Mouse (Mus musculus): ENCODE results near the gene Abcf3. TPM values are rescaled to one million over a fixed set of nuclear protein-coding genes. Genes with fewer than 3 reads are reported as not detected.

The Abcf3 gene
- polyA plus RNA-seq, 1 experiment from 2014 or later = 56.3 TPM

DNA sequence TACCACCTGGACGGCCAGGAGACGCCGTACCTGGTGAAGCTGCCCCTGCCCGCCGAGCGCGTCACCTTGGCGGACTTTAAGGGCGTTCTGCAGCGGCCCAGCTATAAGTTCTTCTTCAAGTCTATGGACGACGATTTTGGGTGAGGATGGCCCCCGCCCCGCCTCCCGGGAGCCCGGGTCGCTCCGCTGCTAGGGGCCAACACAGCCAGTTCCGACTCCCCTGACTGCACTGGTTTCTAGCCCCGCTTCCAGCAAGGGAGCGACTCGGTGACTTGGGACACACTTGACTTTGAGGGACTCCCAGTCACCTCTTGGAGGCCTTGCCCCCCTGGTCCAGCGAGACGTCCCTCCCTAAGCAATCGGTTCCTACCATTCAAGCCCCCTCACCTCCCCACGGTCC, 31.2 kb upstream of the Abcf3 start:
- no peak for DNase-seq (ENCODE audit: low spot score)
- H3K4me1 ChIP-seq (ENCODE audit: control insufficient read depth, insufficient read depth, low read length) = no peaks in the 10 kb centered on the region
- peak overlapping the region; percentile 95 for H3K9ac ChIP-seq (replicated peaks; ENCODE audit: low read length)
- under 1% methylated on average over 26 of the region's 26 CpGs for WGBS
- H3K36me3 ChIP-seq (replicated peaks; ENCODE audit: control insufficient read depth, insufficient read depth, low read depth, low read length) = peaks cover 6% of the 10 kb centered on the region
- peak overlapping the region; percentile 87 for H3K4me2 ChIP-seq (ENCODE audit: low read depth, low read length)
- peak overlapping the region; percentile 86 for H3K4me3 ChIP-seq (ENCODE audit: low read depth, low read length)
- ATAC-seq (replicated peaks; ENCODE audit: insufficient number of reproducible peaks, low FRiP score, low TSS enrichment, low read depth) = no peak; the same call in none of the 2 replicates
- no peaks in the 10 kb centered on the region for H3K9me3 ChIP-seq (replicated peaks; ENCODE audit: control insufficient read depth, low read length)
- no peaks in the 10 kb centered on the region for H3K27me3 ChIP-seq (ENCODE audit: control insufficient read depth, insufficient read depth, low read length)
- H3K27ac ChIP-seq (replicated peaks; ENCODE audit: low read depth, low read length) = peak overlapping the region; percentile 83

DNA sequence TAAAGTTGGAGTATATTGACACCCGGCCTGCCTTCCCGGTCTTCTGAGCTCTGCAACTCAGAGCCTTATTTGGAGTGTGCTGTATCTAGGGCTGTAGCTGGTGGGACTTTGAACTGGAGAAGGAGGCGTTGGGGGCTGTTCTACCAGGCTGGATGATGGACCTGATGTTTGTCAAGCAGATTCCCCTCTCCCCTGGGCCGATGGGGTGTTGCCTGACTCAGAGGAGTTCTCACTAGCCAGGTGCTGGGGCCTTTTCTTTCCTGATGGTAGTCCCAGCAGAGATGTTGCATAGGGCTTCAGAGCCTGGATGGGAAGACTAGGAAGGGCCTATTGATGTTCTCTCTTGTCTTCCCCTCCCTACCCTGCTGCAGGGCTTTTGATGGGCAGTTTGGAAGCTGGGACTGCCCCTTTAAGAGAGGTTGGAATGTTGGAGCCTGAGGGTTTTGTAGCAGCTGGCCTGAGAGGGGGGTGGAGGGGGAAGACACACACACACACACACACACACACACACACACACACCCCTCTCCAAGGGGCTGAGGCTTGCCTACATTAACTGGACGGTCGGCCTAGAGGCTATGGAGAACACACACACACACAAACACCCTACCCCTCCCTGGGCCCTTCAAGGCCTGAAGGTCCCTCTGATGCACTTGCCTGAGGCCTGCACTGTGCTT, 30.5 kb upstream of the Abcf3 start:
- H3K27me3 ChIP-seq (ENCODE audit: control insufficient read depth, insufficient read depth, low read length) = no peaks in the 10 kb centered on the region
- peak overlapping the region; percentile 95 for H3K9ac ChIP-seq (replicated peaks; ENCODE audit: low read length)
- H3K4me2 ChIP-seq (ENCODE audit: low read depth, low read length) = peak overlapping the region; percentile 87
- DNase-seq (ENCODE audit: low spot score) (peak; percentile 73), ATAC-seq (replicated peaks; ENCODE audit: insufficient number of reproducible peaks, low FRiP score, low TSS enrichment, low read depth) (peak; percentile 67)
- no peaks in the 10 kb centered on the region for H3K9me3 ChIP-seq (replicated peaks; ENCODE audit: control insufficient read depth, low read length)
- no peaks in the 10 kb centered on the region for H3K4me1 ChIP-seq (ENCODE audit: control insufficient read depth, insufficient read depth, low read length)
- under 1% methylated on average over 6 of the region's 6 CpGs for whole genome bisulfite sequencing
- H3K27ac ChIP-seq (replicated peaks; ENCODE audit: low read depth, low read length) = peak overlapping the region; percentile 83
- H3K36me3 ChIP-seq (replicated peaks; ENCODE audit: control insufficient read depth, insufficient read depth, low read depth, low read length) = peaks cover 6% of the 10 kb centered on the region
- H3K4me3 ChIP-seq (ENCODE audit: low read depth, low read length) = peak overlapping the region; percentile 86

DNA sequence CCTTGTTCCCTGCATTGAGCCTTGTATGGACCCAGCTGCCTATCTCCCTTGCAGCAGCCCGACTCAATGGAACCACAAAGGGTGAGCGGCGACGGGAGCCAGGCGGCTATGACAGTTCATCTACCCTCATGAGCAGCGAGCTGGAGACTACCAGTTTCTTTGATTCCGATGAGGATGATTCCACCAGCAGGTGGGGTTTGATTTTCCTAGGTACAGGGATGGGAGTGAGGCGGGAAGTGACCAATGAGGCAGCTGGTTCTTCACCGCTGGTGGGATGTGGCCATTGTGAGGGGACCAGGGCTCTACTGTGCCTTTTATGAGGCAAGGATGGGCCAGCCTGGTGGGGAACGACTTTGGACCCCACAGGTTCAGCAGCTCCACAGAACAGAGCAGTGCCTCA, 24.5 kb upstream of the Abcf3 start:
- Histone ChIP-seq H3K9ac (replicated peaks; ENCODE audit: low read length) (no peak overlapping the region), H3K36me3 (replicated peaks; ENCODE audit: control insufficient read depth, insufficient read depth, low read depth, low read length) (peaks cover 34% of the 10 kb centered on the region), H3K4me2 (ENCODE audit: low read depth, low read length) (no peak overlapping the region), H3K27ac (replicated peaks; ENCODE audit: low read depth, low read length) (no peak overlapping the region), H3K27me3 (ENCODE audit: control insufficient read depth, insufficient read depth, low read length) (no peaks in the 10 kb centered on the region), H3K9me3 (replicated peaks; ENCODE audit: control insufficient read depth, low read length) (no peaks in the 10 kb centered on the region), H3K4me3 (ENCODE audit: low read depth, low read length) (no peak overlapping the region), H3K4me1 (ENCODE audit: control insufficient read depth, insufficient read depth, low read length) (no peaks in the 10 kb centered on the region)
- WGBS = 82% methylated on average over 10 of the region's 10 CpGs
- no peak for DNase-seq (ENCODE audit: low spot score)
- no peak for ATAC-seq (replicated peaks; ENCODE audit: insufficient number of reproducible peaks, low FRiP score, low TSS enrichment, low read depth)

DNA sequence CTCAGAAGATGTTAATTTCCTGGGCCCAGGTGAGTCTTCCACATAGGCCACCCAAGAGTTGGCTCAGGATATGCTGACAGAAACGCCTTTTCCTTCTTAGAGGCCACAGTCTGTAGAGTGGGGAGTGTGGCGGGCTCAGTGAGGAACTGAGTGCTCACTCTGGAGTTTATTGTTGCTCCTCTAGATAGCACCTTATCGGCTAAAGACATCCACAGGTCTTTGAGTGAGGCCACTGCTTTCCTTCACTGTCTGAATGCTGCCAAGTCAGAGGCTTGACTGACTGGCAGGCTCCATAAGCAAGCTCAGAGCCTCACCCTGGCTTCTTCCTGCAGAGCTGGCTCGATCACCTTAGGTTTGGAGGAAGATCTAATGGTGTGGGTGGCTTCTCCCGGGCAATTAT, 19.6 kb upstream of the Abcf3 start:
- ATAC-seq (replicated peaks; ENCODE audit: insufficient number of reproducible peaks, low FRiP score, low TSS enrichment, low read depth) (no peak), DNase-seq (ENCODE audit: low spot score) (no peak)
- no peaks in the 10 kb centered on the region for H3K4me1 ChIP-seq (ENCODE audit: control insufficient read depth, insufficient read depth, low read length)
- H3K9me3 ChIP-seq (replicated peaks; ENCODE audit: control insufficient read depth, low read length) = no peaks in the 10 kb centered on the region
- no peak overlapping the region for H3K4me2 ChIP-seq (ENCODE audit: low read depth, low read length)
- no peak overlapping the region for H3K9ac ChIP-seq (replicated peaks; ENCODE audit: low read length)
- H3K27ac ChIP-seq (replicated peaks; ENCODE audit: low read depth, low read length) = no peak overlapping the region
- no peak overlapping the region for H3K4me3 ChIP-seq (ENCODE audit: low read depth, low read length)
- WGBS = 91% methylated on average over 5 of the region's 5 CpGs
- H3K36me3 ChIP-seq (replicated peaks; ENCODE audit: control insufficient read depth, insufficient read depth, low read depth, low read length) = peaks cover 34% of the 10 kb centered on the region
- H3K27me3 ChIP-seq (ENCODE audit: control insufficient read depth, insufficient read depth, low read length) = no peaks in the 10 kb centered on the region

DNA sequence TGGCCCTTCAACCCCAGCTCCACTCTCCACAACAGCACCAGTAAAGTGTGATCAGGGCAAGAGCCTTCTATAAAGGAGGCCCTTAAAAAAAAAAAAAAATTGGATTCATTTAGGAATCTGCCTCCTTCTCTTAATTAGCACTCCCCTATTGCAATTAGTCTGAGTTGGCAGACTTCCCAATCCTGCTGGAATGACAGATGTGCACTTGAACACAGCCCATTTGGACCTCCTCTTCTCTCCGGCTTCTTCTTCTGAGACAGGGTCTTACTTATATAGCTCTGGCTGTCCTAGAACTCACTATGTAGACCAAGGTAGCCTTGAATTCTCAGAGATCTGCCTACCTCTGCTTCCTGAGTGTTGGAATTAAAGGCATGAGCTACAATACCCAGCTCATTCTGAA, 19.0 kb upstream of the Abcf3 start:
- peaks cover 32% of the 10 kb centered on the region for H3K36me3 ChIP-seq (replicated peaks; ENCODE audit: control insufficient read depth, insufficient read depth, low read depth, low read length)
- no peak overlapping the region for H3K27ac ChIP-seq (replicated peaks; ENCODE audit: low read depth, low read length)
- WGBS = 94% methylated on average over 1 of the region's 1 CpGs
- no peak for DNase-seq (ENCODE audit: low spot score)
- ATAC-seq (replicated peaks; ENCODE audit: insufficient number of reproducible peaks, low FRiP score, low TSS enrichment, low read depth) = no peak
- H3K4me1 ChIP-seq (ENCODE audit: control insufficient read depth, insufficient read depth, low read length) = no peaks in the 10 kb centered on the region
- no peak overlapping the region for H3K4me2 ChIP-seq (ENCODE audit: low read depth, low read length)
- no peaks in the 10 kb centered on the region for H3K9me3 ChIP-seq (replicated peaks; ENCODE audit: control insufficient read depth, low read length)
- H3K27me3 ChIP-seq (ENCODE audit: control insufficient read depth, insufficient read depth, low read length) = no peaks in the 10 kb centered on the region
- H3K4me3 ChIP-seq (ENCODE audit: low read depth, low read length) = no peak overlapping the region
- H3K9ac ChIP-seq (replicated peaks; ENCODE audit: low read length) = no peak overlapping the region

DNA sequence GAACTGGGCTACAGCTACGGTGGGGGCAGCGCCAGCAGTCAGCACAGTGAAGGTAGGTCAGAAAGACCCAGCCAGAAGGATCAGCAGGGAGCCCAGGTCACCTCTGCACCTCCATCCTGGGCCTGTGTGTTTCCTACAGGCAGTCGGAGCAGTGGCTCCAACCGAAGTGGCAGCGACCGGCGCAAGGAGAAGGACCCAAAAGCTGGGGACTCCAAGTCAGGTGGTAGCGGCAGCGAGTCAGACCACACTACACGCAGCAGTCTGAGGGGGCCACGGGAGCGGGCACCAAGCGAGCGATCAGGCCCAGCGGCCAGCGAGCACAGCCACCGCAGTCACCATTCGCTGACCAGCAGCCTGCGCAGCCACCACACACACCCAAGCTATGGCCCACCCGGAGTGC, 17.4 kb upstream of the Abcf3 start:
- DNase-seq (ENCODE audit: low spot score) = no peak
- Histone ChIP-seq H3K27ac (replicated peaks; ENCODE audit: low read depth, low read length) (no peak overlapping the region), H3K4me3 (ENCODE audit: low read depth, low read length) (no peak overlapping the region), H3K4me1 (ENCODE audit: control insufficient read depth, insufficient read depth, low read length) (no peaks in the 10 kb centered on the region), H3K9me3 (replicated peaks; ENCODE audit: control insufficient read depth, low read length) (no peaks in the 10 kb centered on the region), H3K27me3 (ENCODE audit: control insufficient read depth, insufficient read depth, low read length) (no peaks in the 10 kb centered on the region), H3K36me3 (replicated peaks; ENCODE audit: control insufficient read depth, insufficient read depth, low read depth, low read length) (peaks cover 29% of the 10 kb centered on the region), H3K9ac (replicated peaks; ENCODE audit: low read length) (no peak overlapping the region), H3K4me2 (ENCODE audit: low read depth, low read length) (no peak overlapping the region)
- no peak for ATAC-seq (replicated peaks; ENCODE audit: insufficient number of reproducible peaks, low FRiP score, low TSS enrichment, low read depth)
- 96% methylated on average over 20 of the region's 20 CpGs for WGBS

DNA sequence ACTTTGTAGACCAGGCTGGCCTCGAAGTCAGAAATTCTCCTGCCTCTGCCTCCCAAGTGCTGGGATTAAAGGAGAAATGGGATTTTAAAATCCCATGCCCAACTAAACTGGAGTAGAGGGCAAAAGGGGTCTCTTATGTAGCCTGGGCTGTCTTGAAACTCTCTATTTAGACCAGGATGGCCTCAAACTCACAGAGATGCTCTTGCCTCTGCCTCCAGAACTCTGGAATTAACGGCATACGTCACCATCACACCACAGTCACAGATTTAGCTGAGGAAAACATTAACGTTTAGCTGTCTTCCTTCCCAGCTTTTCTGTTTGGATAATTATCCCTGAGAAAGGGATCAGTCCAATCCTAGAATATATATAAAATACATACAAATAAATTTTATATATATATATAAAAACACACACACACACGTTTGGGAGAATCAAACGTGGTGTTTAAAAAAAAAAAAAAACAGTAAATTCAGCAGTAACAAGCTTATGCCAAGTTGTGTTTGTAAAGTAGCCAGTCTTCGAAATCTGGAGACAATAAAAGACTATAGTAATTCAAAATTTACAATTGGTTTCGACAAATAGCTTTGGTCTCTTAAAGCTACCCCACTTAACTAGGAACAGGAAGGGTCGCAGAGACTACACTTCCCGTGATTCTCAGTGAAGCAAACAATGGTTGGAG, 13.6 kb upstream of the Abcf3 start:
- ATAC-seq (replicated peaks; ENCODE audit: insufficient number of reproducible peaks, low FRiP score, low TSS enrichment, low read depth) = no peak

DNA sequence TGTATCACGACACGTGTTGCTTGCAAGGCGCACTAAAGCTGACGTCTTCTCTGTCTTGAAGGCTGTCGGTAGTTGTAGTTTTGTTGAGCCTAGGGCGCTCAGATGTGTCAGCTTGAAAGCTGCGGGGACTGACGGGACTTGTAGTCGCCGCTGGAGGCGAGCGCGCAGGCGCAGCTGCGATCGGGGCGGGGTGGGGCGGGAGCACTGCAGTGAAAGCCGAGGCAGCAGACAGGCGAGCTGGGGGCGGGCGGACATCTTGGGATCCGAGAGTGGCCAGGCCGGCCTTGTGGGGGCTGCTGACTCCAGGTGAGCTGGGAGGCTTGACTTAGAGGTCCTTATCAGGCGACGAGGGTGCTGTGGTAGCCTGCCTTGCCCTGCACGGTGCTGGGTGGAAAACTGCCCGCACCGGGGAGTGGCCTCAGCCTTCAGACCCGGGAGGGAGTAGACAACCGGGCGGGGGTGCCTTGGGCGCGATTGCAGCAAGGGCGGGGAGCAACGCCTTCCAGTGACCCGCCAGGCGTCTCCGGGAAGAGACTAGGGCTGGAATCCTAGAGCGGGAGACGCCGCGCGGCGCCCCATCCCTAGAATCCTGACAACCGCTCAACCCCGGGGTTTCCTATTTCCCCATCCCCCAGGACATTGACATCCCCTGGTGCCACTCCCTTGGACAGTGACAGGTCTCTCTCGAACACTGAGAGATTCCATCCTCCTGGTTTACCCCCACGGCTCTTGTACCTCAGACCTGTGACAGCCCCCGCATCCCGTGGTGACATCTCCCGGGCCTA, 12.9 kb upstream of the Abcf3 start, which contains the start of gene Ap2m1:
Gene Ap2m1 (plus strand): TSS at position 183 of the 785 bp plus-strand sequence.
- ATAC-seq (replicated peaks; ENCODE audit: insufficient number of reproducible peaks, low FRiP score, low TSS enrichment, low read depth) = peak; percentile 98

More for the DNA sequence above, 13.6 kb upstream of the Abcf3 start:
- DNase-seq (ENCODE audit: low spot score) = no peak
- Histone ChIP-seq H3K4me2 (ENCODE audit: low read depth, low read length) (no peak overlapping the region), H3K27me3 (ENCODE audit: control insufficient read depth, insufficient read depth, low read length) (no peaks in the 10 kb centered on the region), H3K9ac (replicated peaks; ENCODE audit: low read length) (no peak overlapping the region), H3K27ac (replicated peaks; ENCODE audit: low read depth, low read length) (no peak overlapping the region), H3K4me1 (ENCODE audit: control insufficient read depth, insufficient read depth, low read length) (peaks cover 3% of the 10 kb centered on the region), H3K4me3 (ENCODE audit: low read depth, low read length) (no peak overlapping the region), H3K9me3 (replicated peaks; ENCODE audit: control insufficient read depth, low read length) (no peaks in the 10 kb centered on the region), H3K36me3 (replicated peaks; ENCODE audit: control insufficient read depth, insufficient read depth, low read depth, low read length) (peaks cover 9% of the 10 kb centered on the region)
- 49% methylated on average over 10 of the region's 10 CpGs for WGBS

More for the DNA sequence above, 12.9 kb upstream of the Abcf3 start, which contains the start of gene Ap2m1:
- no peaks in the 10 kb centered on the region for H3K27me3 ChIP-seq (ENCODE audit: control insufficient read depth, insufficient read depth, low read length)
- H3K36me3 ChIP-seq (replicated peaks; ENCODE audit: control insufficient read depth, insufficient read depth, low read depth, low read length) = peaks cover 11% of the 10 kb centered on the region
- peaks cover 3% of the 10 kb centered on the region for H3K4me1 ChIP-seq (ENCODE audit: control insufficient read depth, insufficient read depth, low read length)
- DNase-seq (ENCODE audit: low spot score) = peak; percentile 100
- under 1% methylated on average over 52 of the region's 52 CpGs for WGBS
- no peak within 1 kb of the TSS for H3K27ac ChIP-seq (replicated peaks; ENCODE audit: low read depth, low read length)
- peak within 1 kb of the TSS; percentile 69 for H3K4me3 ChIP-seq (ENCODE audit: low read depth, low read length)
- no peaks in the 10 kb centered on the region for H3K9me3 ChIP-seq (replicated peaks; ENCODE audit: control insufficient read depth, low read length)
- peak within 1 kb of the TSS; percentile 84 for H3K9ac ChIP-seq (replicated peaks; ENCODE audit: low read length)
- peak within 1 kb of the TSS; percentile 70 for H3K4me2 ChIP-seq (ENCODE audit: low read depth, low read length)

All from embryonic facial prominence, embryonic 11.5 days (tissue).